Mouse (Mus musculus) liver, postnatal 0 days (tissue): Measurements from ENCODE around the gene Ffar1. TPM values are rescaled to one million over a fixed set of nuclear protein-coding genes. Genes with fewer than 3 reads are reported as not detected.
A peak's percentile ranks its signal among the peaks of the same experiment; 100 is the strongest.
"Not testable (repeated sequence)": the region's sequence is repeated elsewhere in the genome, so short reads cannot be mapped to it uniquely, and the experiment has no call there.

Source experiments
- ATAC-seq: fragments of 200-750 bp; cut with Nextera tagmentation; 2 replicates; pipeline ENCODE4 v1.8.0; 2017; ENCODE audit warnings: mild to moderate bottlenecking, moderate library complexity
- DNase-seq: peaks from one replicate; pipeline ENCODE4 v3.0.0-alpha.2; 2016
- H3K27ac ChIP-seq: fragments of 300-500 bp; sonication (generic); 2 replicates; pipeline ENCODE4 v1.5.1; 2014; ENCODE audit warnings: antibody characterized with exemption, moderate library complexity, mild to moderate bottlenecking, low read depth
- H3K27me3 ChIP-seq: fragments of 300-500 bp; sonication (generic); 2 replicates; pipeline ENCODE4 v1.6.1; 2014; ENCODE audit warnings: low read length, control low read depth, mixed read lengths; ENCODE audit not compliant: insufficient read depth
- H3K36me3 ChIP-seq: fragments of 300-500 bp; sonication (generic); replicated peaks from 2 replicates; pipeline ENCODE4 v1.6.1; 2014; ENCODE audit warnings: mild to moderate bottlenecking, control low read depth, low read length, moderate library complexity, mixed read lengths; ENCODE audit not compliant: insufficient read depth
- H3K4me1 ChIP-seq: fragments of 300-500 bp; sonication (generic); 2 replicates; pipeline ENCODE4 v1.6.1; 2014; ENCODE audit warnings: antibody characterized with exemption, mild to moderate bottlenecking, control low read depth; ENCODE audit not compliant: insufficient read depth
- H3K4me2 ChIP-seq: fragments of 300-500 bp; sonication (generic); 2 replicates; pipeline ENCODE4 v1.6.1; 2014; ENCODE audit warnings: low read depth, mild to moderate bottlenecking, low read length, moderate library complexity, mixed read lengths
- H3K4me3 ChIP-seq: fragments of 300-500 bp; sonication (generic); 2 replicates; pipeline ENCODE4 v1.5.1; 2014; ENCODE audit warnings: low read depth, low read length
- H3K9ac ChIP-seq: fragments of 300-500 bp; sonication (generic); replicated peaks from 2 replicates; pipeline ENCODE4 v1.6.1; 2014; ENCODE audit warnings: mild to moderate bottlenecking, moderate library complexity
- H3K9me3 ChIP-seq: fragments of 300-500 bp; sonication (generic); 2 replicates; pipeline ENCODE4 v1.6.1; 2016; ENCODE audit warnings: mild to moderate bottlenecking, control low read depth, low read length, mixed read lengths
- CTCF ChIP-seq: sonication (generic); IDR thresholded peaks from 2 replicates; pipeline ENCODE4 v1.5.1; 2016; ENCODE audit warnings: antibody characterized with exemption, low read depth
- EP300 ChIP-seq: IDR thresholded peaks from 2 replicates; pipeline ENCODE4 v1.6.1; 2016; ENCODE audit warnings: antibody characterized with exemption, low read depth, mild to moderate bottlenecking
- WGBS: fragments of 180-500 bp; shearing (Covaris S2); extraction: QIAGEN DNeasy Blood & Tissue Kit; methylation state at CpG from one replicate; pipeline ENCODE4 v1.1.7; 2014; ENCODE audit not compliant: insufficient replicate concordance; 5-methylcytosine and 5-hydroxymethylcytosine counted together
- polyA plus RNA-seq: library from polyadenylated mRNA; unstranded; fragments of >200 nt; fragmentation: Nextera tagmentation; extraction: Ambion mirVana; gene quantifications from 2 replicates; pipeline ENCODE4 v1.2.1, GENCODE M21; 2015

The Ffar1 gene
- polyA plus RNA-seq, 1 experiment from 2014 or later: 0.06 TPM

DNA sequence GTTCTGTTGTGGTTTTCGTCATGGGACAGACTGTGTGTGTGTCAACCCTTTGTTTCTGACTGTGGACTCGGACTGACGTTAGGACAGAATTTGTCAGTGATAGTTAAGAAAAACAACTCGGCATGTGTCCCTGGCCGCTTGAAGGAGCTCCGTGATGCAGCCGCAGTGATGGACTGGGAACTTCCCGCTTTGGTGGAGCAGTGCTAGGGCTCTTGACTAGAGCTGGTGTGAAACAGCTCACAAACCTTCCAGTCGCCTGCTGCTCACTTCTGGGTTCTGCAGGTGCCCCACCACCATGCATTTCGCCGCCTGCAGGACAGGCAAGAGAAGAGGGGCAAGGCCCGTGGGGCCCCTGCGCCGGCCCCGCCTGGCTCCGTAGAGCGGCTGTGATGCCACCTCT is 29.1 kb downstream of the Ffar1 start:
- ATAC-seq (no peak), DNase-seq (no peak)
- Histone ChIP-seq H3K27me3 (no peaks in the 10 kb centered on the region), H3K27ac (no peak overlapping the region), H3K4me2 (0 out of 2 replicates have a peak overlapping the region, but pooled peaks have one; percentile 22), H3K4me3 (no peak overlapping the region), H3K9me3 (no peaks in the 10 kb centered on the region), H3K36me3 (no peaks in the 10 kb centered on the region), H3K4me1 (0 out of 2 replicates have a peak, but pooled peaks cover 3% of the 10 kb centered on the region), H3K9ac (no peak overlapping the region)
- 58% methylated on average over 11 of the region's 17 CpGs for WGBS
- TF ChIP-seq EP300 (no peak), CTCF (no peak)

- WGBS: 60% methylated on average over 3 of the region's 3 CpGs
- ATAC-seq: no peak
Observed at GRCm38 (mm10) chr7:30829428-30829827, 31.9 kb downstream of the Ffar1 start.

GRCm38 (mm10) chr7:30828871-30829270 is 32.5 kb downstream of the Ffar1 start:
- not testable (repeated sequence) for H3K9me3 ChIP-seq, H3K4me3 ChIP-seq, ATAC-seq, DNase-seq, H3K27me3 ChIP-seq, H3K4me1 ChIP-seq, H3K27ac ChIP-seq, H3K9ac ChIP-seq, H3K36me3 ChIP-seq, H3K4me2 ChIP-seq

More at GRCm38 (mm10) chr7:30829428-30829827, 31.9 kb downstream of the Ffar1 start:
- Histone ChIP-seq H3K4me1 (peaks cover 3% of the 10 kb centered on the region; the same call in 1 of the 2 replicates), H3K9me3 (no peaks in the 10 kb centered on the region), H3K9ac (no peak overlapping the region), H3K4me3 (no peak overlapping the region), H3K27ac (no peak overlapping the region), H3K36me3 (no peaks in the 10 kb centered on the region), H3K27me3 (no peaks in the 10 kb centered on the region), H3K4me2 (no peak overlapping the region)
- TF ChIP-seq CTCF: no peak
- TF ChIP-seq EP300: no peak
- no peak for DNase-seq

- DNase-seq: no peak
- Histone ChIP-seq H3K4me1 (peaks cover 6% of the 10 kb centered on the region; the same call in 1 of the 2 replicates), H3K27me3 (no peaks in the 10 kb centered on the region), H3K4me3 (no peak overlapping the region), H3K36me3 (no peaks in the 10 kb centered on the region), H3K4me2 (no peak overlapping the region), H3K9me3 (no peaks in the 10 kb centered on the region), H3K9ac (no peak overlapping the region), H3K27ac (no peak overlapping the region)
- WGBS: 76% methylated on average over 10 of the region's 10 CpGs
- no peak for ATAC-seq
- TF ChIP-seq CTCF (no peak), EP300 (no peak)
Observed at GRCm38 (mm10) chr7:30826660-30827059, 34.7 kb downstream of the Ffar1 start.

DNA sequence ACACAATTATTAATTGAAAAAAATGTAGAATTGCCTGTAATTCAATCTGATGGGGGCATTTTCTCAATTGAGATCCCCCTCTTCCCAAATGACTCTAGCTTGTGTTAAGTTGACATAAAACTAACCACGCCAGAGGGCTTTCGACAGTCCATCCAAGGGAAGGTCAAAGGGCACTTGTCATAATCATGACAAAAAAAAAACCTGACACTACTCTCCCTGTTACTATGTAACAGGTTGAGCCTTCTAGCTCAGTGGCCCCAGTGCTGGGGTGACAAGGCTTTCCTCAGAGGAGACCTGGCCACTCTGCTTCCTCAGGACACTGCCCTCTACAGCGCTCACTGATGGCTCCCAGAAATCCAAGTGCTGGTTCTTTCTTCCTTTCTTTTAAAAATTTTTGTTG is 37.1 kb downstream of the Ffar1 start:
- Histone ChIP-seq H3K36me3 (no peaks in the 10 kb centered on the region), H3K27ac (no peak overlapping the region), H3K27me3 (no peaks in the 10 kb centered on the region), H3K9ac (no peak overlapping the region), H3K4me2 (no peak overlapping the region), H3K9me3 (no peaks in the 10 kb centered on the region), H3K4me3 (no peak overlapping the region), H3K4me1 (peaks cover 20% of the 10 kb centered on the region)
- DNase-seq (no peak), ATAC-seq (no peak)
- no peak for TF ChIP-seq EP300
- no peak for TF ChIP-seq CTCF
- 63% methylated on average over 3 of the region's 3 CpGs for WGBS

- no peak within 1 kb of the TSS for H3K27ac ChIP-seq
Observed at GRCm38 (mm10) chr7:30823675-30824074, 37.7 kb downstream of the Ffar1 start, which contains the start of gene Ffar2. Gene Ffar2 (minus strand): TSS chr7:30823775.

GRCm38 (mm10) chr7:30821532-30821931 is 39.8 kb downstream of the Ffar1 start:
- Histone ChIP-seq H3K36me3 (no peaks in the 10 kb centered on the region), H3K9ac (no peak overlapping the region), H3K27me3 (no peaks in the 10 kb centered on the region), H3K27ac (peak overlapping the region; percentile 39; the same call in 1 of the 2 replicates), H3K4me1 (peaks cover 21% of the 10 kb centered on the region), H3K4me3 (no peak overlapping the region), H3K4me2 (peak overlapping the region; percentile 52), H3K9me3 (no peaks in the 10 kb centered on the region)
- WGBS: 40% methylated on average over 5 of the region's 5 CpGs
- DNase-seq (no peak), ATAC-seq (no peak)
- TF ChIP-seq EP300: no peak
- no peak for TF ChIP-seq CTCF

More at GRCm38 (mm10) chr7:30823675-30824074, 37.7 kb downstream of the Ffar1 start, which contains the start of gene Ffar2:
- ATAC-seq (no peak), DNase-seq (no peak)
- TF ChIP-seq EP300 (no peak), CTCF (no peak)
- Histone ChIP-seq H3K4me2 (no peak within 1 kb of the TSS), H3K4me3 (no peak within 1 kb of the TSS), H3K4me1 (peaks cover 21% of the 10 kb centered on the region), H3K36me3 (no peaks in the 10 kb centered on the region), H3K9me3 (no peaks in the 10 kb centered on the region), H3K27me3 (no peaks in the 10 kb centered on the region), H3K9ac (no peak within 1 kb of the TSS)
- 85% methylated on average over 18 of the region's 18 CpGs for WGBS
